16 mouse cellular contexts compared by ENCODE assay signal in the genomic region with DNA sequence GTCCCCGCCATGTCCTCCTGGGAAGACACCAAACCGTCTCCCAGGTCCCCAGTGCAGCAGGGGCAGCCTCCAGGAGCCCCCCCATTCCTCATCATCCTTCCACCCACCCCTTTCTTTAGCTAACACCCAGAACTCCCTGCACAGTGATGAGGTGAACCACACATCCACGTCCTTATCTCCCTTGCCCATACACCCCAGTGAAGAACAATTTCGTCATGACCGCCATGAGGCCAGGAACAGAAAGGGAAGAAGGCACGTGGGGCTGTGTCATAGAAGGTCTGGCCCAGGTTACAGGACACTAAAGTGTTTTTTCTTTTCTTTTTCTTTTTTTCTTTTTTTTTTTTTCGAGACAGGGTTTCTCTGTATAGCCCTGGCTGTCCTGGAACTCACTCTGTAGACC. TPM values are rescaled to one million over a fixed set of nuclear protein-coding genes. Genes with fewer than 3 reads are reported as not detected.
DNase-seq lines count a peak whose midpoint lies in the region; ATAC-seq and TF ChIP-seq lines count a peak whose summit lies in the region.
"Had no signal": no experiment of that assay in that cellular context is flagged by ENCODE, and none has a peak within 500 bp of the region (broad histone marks: within the 10 kb centered on the region; RNA-seq: fewer than 3 reads in every experiment).

No protein-coding gene starts in this region.

- no peak overlapping the region for H3K9ac ChIP-seq in heart, embryonic 13.5 days
- H3K9ac ChIP-seq in lung, postnatal 0 days (replicated peaks; ENCODE audit: low read depth) = no peak overlapping the region

- peaks cover 41% of the 10 kb centered on the region for H3K36me3 ChIP-seq in heart, embryonic 13.5 days
- H3K36me3 ChIP-seq in lung, postnatal 0 days (ENCODE audit: insufficient read depth, low read length) = no peaks in the 10 kb centered on the region
- peaks cover 64% of the 10 kb centered on the region for H3K36me3 ChIP-seq in limb, embryonic 10.5 days

- TF ChIP-seq POLR2A in lung, adult 2 months (IDR thresholded peaks at IDR 0.05; ENCODE audit: borderline replicate concordance, extremely low read depth, low read depth, low read length) = no peak

- no peaks in the 10 kb centered on the region for H3K27me3 ChIP-seq in heart, embryonic 13.5 days (replicated peaks)
- no peaks in the 10 kb centered on the region for H3K27me3 ChIP-seq in lung, postnatal 0 days (replicated peaks; ENCODE audit: insufficient read depth, low read length)
- no peaks in the 10 kb centered on the region for H3K27me3 ChIP-seq in limb, embryonic 10.5 days (ENCODE audit: low read depth, poor library complexity, severe bottlenecking)
- H3K27me3 ChIP-seq: CH12.LX; embryonic facial prominence, embryonic 13.5 days; Patski had no signal

- H3K9me3 ChIP-seq in heart, embryonic 13.5 days = no peaks in the 10 kb centered on the region
- H3K9me3 ChIP-seq in lung, postnatal 0 days (ENCODE audit: low read length) = no peaks in the 10 kb centered on the region
- H3K9me3 ChIP-seq in limb, embryonic 10.5 days (replicated peaks) = no peaks in the 10 kb centered on the region
- H3K9me3 ChIP-seq: embryonic facial prominence, embryonic 13.5 days had no signal

- H3K4me3 ChIP-seq in heart, embryonic 13.5 days = no peak overlapping the region
- no peak overlapping the region for H3K4me3 ChIP-seq in lung, postnatal 0 days (ENCODE audit: low read depth, low read length)
- no peak overlapping the region for H3K4me3 ChIP-seq in lung, adult 2 months (replicated peaks; ENCODE audit: extremely low read depth, low read depth, low read length)
- no peak overlapping the region for H3K4me3 ChIP-seq in limb, embryonic 10.5 days
- H3K4me3 ChIP-seq: embryonic facial prominence, embryonic 13.5 days had no signal

- H3K4me2 ChIP-seq in heart, embryonic 13.5 days = no peak overlapping the region
- H3K4me2 ChIP-seq in lung, postnatal 0 days (replicated peaks; ENCODE audit: low read depth, low read length) = no peak overlapping the region
- H3K4me2 ChIP-seq: embryonic facial prominence, embryonic 13.5 days had no signal

- no peak for TF ChIP-seq EP300 in lung, postnatal 0 days (IDR thresholded peaks at IDR 0.05)

- H3K4me1 ChIP-seq in heart, embryonic 13.5 days = peaks cover 20% of the 10 kb centered on the region
- no peaks in the 10 kb centered on the region for H3K4me1 ChIP-seq in lung, postnatal 0 days (ENCODE audit: insufficient read depth, low read depth, low read length)
- peaks cover 24% of the 10 kb centered on the region for H3K4me1 ChIP-seq in lung, adult 2 months (ENCODE audit: control insufficient read depth, insufficient read depth, low read length)
- H3K4me1 ChIP-seq in limb, embryonic 10.5 days = peaks cover 20% of the 10 kb centered on the region
- H3K4me1 ChIP-seq: embryonic facial prominence, embryonic 13.5 days had no signal

- intact Hi-C loops in heart, postnatal 36 days (cut with DNase I) = no loop called here

- no peak for TF ChIP-seq CTCF in lung, postnatal 0 days (IDR thresholded peaks at IDR 0.05)
- TF ChIP-seq CTCF in lung, adult 2 months (IDR thresholded peaks at IDR 0.05; ENCODE audit: insufficient read depth, low read length) = no peak

- no peak for ATAC-seq in heart, embryonic 13.5 days (ENCODE audit: extremely low read depth, insufficient number of reproducible peaks, low FRiP score, low TSS enrichment)
- ATAC-seq in lung, postnatal 0 days = no peak
- peak; percentile 63 for ATAC-seq in granulocyte monocyte progenitor cell, adult 5-6 weeks (replicated peaks; ENCODE audit: poor library complexity, severe bottlenecking)
- ATAC-seq in megakaryocyte-erythroid progenitor cell, adult 5-6 weeks (replicated peaks; ENCODE audit: low FRiP score, low TSS enrichment, poor library complexity, severe bottlenecking) = peak; percentile 84
- ATAC-seq: forebrain, embryonic 16.5 days had no signal

- no peak for DNase-seq in heart, postnatal 36 days
- no peak for DNase-seq in lung, postnatal 0 days (ENCODE audit: low spot score)
- no peak for DNase-seq in lung, adult 2 months
- DNase-seq in testis, postnatal 14 days (ENCODE audit: low spot score) = no peak
- DNase-seq in limb, embryonic 10.5 days (ENCODE audit: low spot score) = no peak
- DNase-seq: cerebellum, postnatal 25 days; gastrocnemius, postnatal 36 days; kidney, adult 8-10 months; left cerebral cortex, postnatal 4 days had no signal

- H3K27ac ChIP-seq in heart, embryonic 13.5 days (replicated peaks) = peak overlapping the region; percentile 76; the same call in 1 of the 2 replicates
- peak overlapping the region; percentile 87; the same call in 1 of the 2 replicates for H3K27ac ChIP-seq in lung, postnatal 0 days (ENCODE audit: low read length)
- H3K27ac ChIP-seq in limb, embryonic 10.5 days = no peak overlapping the region

- 73% methylated on average over 7 of the region's 7 CpGs for whole genome bisulfite sequencing in heart, embryonic 13.5 days
- 79% methylated on average over 7 of the region's 7 CpGs for WGBS in lung, postnatal 0 days
- 72% methylated on average over 7 of the region's 7 CpGs for WGBS in lung, adult 2 months
- 87% methylated on average over 7 of the region's 7 CpGs for WGBS in limb, embryonic 10.5 days

RNA-seq across cellular contexts. Expression of a gene that starts 22.9 kb away (rescaled TPM):
- 1.2 and 2.9 TPM in 2 replicates for polyA plus RNA-seq in heart, embryonic 13.5 days (2015; fragmentation: Nextera tagmentation; extraction: Ambion mirVana)
- 1 to 10 TPM; 1.1 to 1.5 TPM for total RNA-seq in heart, postnatal 36 days (2021)
- 23.7 and 32.4 TPM in 2 replicates for polyA plus RNA-seq in lung, postnatal 0 days (2015; fragmentation: Nextera tagmentation; extraction: Ambion mirVana)
- polyA plus RNA-seq in lung, adult 2 months (2012; rRNA removed) = 13.0 and 107 TPM in 2 replicates
- 2.8 and 3.1 TPM in 2 replicates for total RNA-seq in granulocyte monocyte progenitor cell, adult 5-6 weeks (2014; fragmentation: Nextera tagmentation)
- total RNA-seq in granulocyte monocyte progenitor cell, adult 5-6 weeks (2017) = 3.6 and 4.3 TPM in 2 replicates
- total RNA-seq in megakaryocyte-erythroid progenitor cell, adult 5-6 weeks (2014; fragmentation: Nextera tagmentation) = 1.7 and 2.7 TPM in 2 replicates
- 1.3 and 2.0 TPM in 2 replicates for total RNA-seq in megakaryocyte-erythroid progenitor cell, adult 5-6 weeks (2017)
- polyA plus RNA-seq in limb, embryonic 10.5 days (2016; fragmentation: Nextera tagmentation; extraction: Ambion mirVana) = 29.7 and 38.7 TPM in 2 replicates

RNA-seq across cellular contexts. Expression of a gene that starts 25.1 kb away (rescaled TPM):
- polyA plus RNA-seq in heart, embryonic 13.5 days (2015; fragmentation: Nextera tagmentation; extraction: Ambion mirVana) = 1.5 and 1.6 TPM in 2 replicates
- total RNA-seq in heart, postnatal 36 days (2021) = 10 to 100 TPM; 17.2 to 17.3 TPM
- polyA plus RNA-seq in lung, postnatal 0 days (2015; fragmentation: Nextera tagmentation; extraction: Ambion mirVana) = 5.8 and 9.4 TPM in 2 replicates
- polyA plus RNA-seq in lung, adult 2 months (2012; rRNA removed) = 79.1 and 85.6 TPM in 2 replicates
- 12.9 and 22.4 TPM in 2 replicates for total RNA-seq in granulocyte monocyte progenitor cell, adult 5-6 weeks (2014; fragmentation: Nextera tagmentation)
- 10.7 and 12.5 TPM in 2 replicates for total RNA-seq in granulocyte monocyte progenitor cell, adult 5-6 weeks (2017)
- 16.2 and 24.1 TPM in 2 replicates for total RNA-seq in megakaryocyte-erythroid progenitor cell, adult 5-6 weeks (2014; fragmentation: Nextera tagmentation)
- 5.0 and 8.1 TPM in 2 replicates for total RNA-seq in megakaryocyte-erythroid progenitor cell, adult 5-6 weeks (2017)
- polyA plus RNA-seq in limb, embryonic 10.5 days (2016; fragmentation: Nextera tagmentation; extraction: Ambion mirVana) = 3.6 and 4.0 TPM in 2 replicates

RNA-seq across cellular contexts. Expression of a gene that starts 40.7 kb away (rescaled TPM):
- 11.2 and 12.8 TPM in 2 replicates for polyA plus RNA-seq in heart, embryonic 13.5 days (2015; fragmentation: Nextera tagmentation; extraction: Ambion mirVana)
- 1 to 10 TPM; 7.0 TPM for total RNA-seq in heart, postnatal 36 days (2021)
- 15.8 and 17.6 TPM in 2 replicates for polyA plus RNA-seq in lung, postnatal 0 days (2015; fragmentation: Nextera tagmentation; extraction: Ambion mirVana)
- 40.8 and 43.3 TPM in 2 replicates for polyA plus RNA-seq in lung, adult 2 months (2012; rRNA removed)
- 11.5 and 16.2 TPM in 2 replicates for total RNA-seq in granulocyte monocyte progenitor cell, adult 5-6 weeks (2014; fragmentation: Nextera tagmentation)
- 21.3 and 27.2 TPM in 2 replicates for total RNA-seq in granulocyte monocyte progenitor cell, adult 5-6 weeks (2017)
- total RNA-seq in megakaryocyte-erythroid progenitor cell, adult 5-6 weeks (2014; fragmentation: Nextera tagmentation) = 16.0 and 20.9 TPM in 2 replicates
- 19.5 and 29.3 TPM in 2 replicates for total RNA-seq in megakaryocyte-erythroid progenitor cell, adult 5-6 weeks (2017)
- 31.3 and 31.6 TPM in 2 replicates for polyA plus RNA-seq in limb, embryonic 10.5 days (2016; fragmentation: Nextera tagmentation; extraction: Ambion mirVana)

RNA-seq across cellular contexts. Expression of a gene that starts 47.6 kb away (rescaled TPM):
- polyA plus RNA-seq in heart, embryonic 13.5 days (2015; fragmentation: Nextera tagmentation; extraction: Ambion mirVana) = 12.8 and 15.7 TPM in 2 replicates
- 10 to 100 TPM; 10.8 to 11.3 TPM for total RNA-seq in heart, postnatal 36 days (2021)
- polyA plus RNA-seq in lung, postnatal 0 days (2015; fragmentation: Nextera tagmentation; extraction: Ambion mirVana) = 17.3 and 17.8 TPM in 2 replicates
- polyA plus RNA-seq in lung, adult 2 months (2012; rRNA removed) = 13.6 and 15.9 TPM in 2 replicates
- 8.7 and 11.5 TPM in 2 replicates for total RNA-seq in granulocyte monocyte progenitor cell, adult 5-6 weeks (2014; fragmentation: Nextera tagmentation)
- total RNA-seq in granulocyte monocyte progenitor cell, adult 5-6 weeks (2017) = 6.6 and 8.1 TPM in 2 replicates
- total RNA-seq in megakaryocyte-erythroid progenitor cell, adult 5-6 weeks (2014; fragmentation: Nextera tagmentation) = 7.0 and 10.1 TPM in 2 replicates
- total RNA-seq in megakaryocyte-erythroid progenitor cell, adult 5-6 weeks (2017) = 2.3 and 12.4 TPM in 2 replicates
- 17.9 and 19.6 TPM in 2 replicates for polyA plus RNA-seq in limb, embryonic 10.5 days (2016; fragmentation: Nextera tagmentation; extraction: Ambion mirVana)

RNA-seq across cellular contexts. Expression of a gene that starts 50.3 kb away (rescaled TPM):
- 5.0 and 5.3 TPM in 2 replicates for polyA plus RNA-seq in heart, embryonic 13.5 days (2015; fragmentation: Nextera tagmentation; extraction: Ambion mirVana)
- 1 to 10 TPM; 3.3 to 5.5 TPM for total RNA-seq in heart, postnatal 36 days (2021)
- polyA plus RNA-seq in lung, postnatal 0 days (2015; fragmentation: Nextera tagmentation; extraction: Ambion mirVana) = 6.7 and 7.1 TPM in 2 replicates
- 5.0 and 5.2 TPM in 2 replicates for polyA plus RNA-seq in lung, adult 2 months (2012; rRNA removed)
- total RNA-seq in granulocyte monocyte progenitor cell, adult 5-6 weeks (2014; fragmentation: Nextera tagmentation) = 4.2 and 17.8 TPM in 2 replicates
- total RNA-seq in granulocyte monocyte progenitor cell, adult 5-6 weeks (2017) = 18.3 and 23.7 TPM in 2 replicates
- 1.2 and 6.2 TPM in 2 replicates for total RNA-seq in megakaryocyte-erythroid progenitor cell, adult 5-6 weeks (2014; fragmentation: Nextera tagmentation)
- 16.9 and 29.6 TPM in 2 replicates for total RNA-seq in megakaryocyte-erythroid progenitor cell, adult 5-6 weeks (2017)
- 12.9 and 14.0 TPM in 2 replicates for polyA plus RNA-seq in limb, embryonic 10.5 days (2016; fragmentation: Nextera tagmentation; extraction: Ambion mirVana)

Comparison
In these comparisons a context has a peak if more than half of its experiments do, and no peak if none do; other contexts are left out.
1. ATAC-seq: peak in granulocyte monocyte progenitor cell, adult 5-6 weeks (single experiment) and megakaryocyte-erythroid progenitor cell, adult 5-6 weeks (single experiment); none in heart, embryonic 13.5 days (single experiment) and lung, postnatal 0 days (single experiment).